Mouse (Mus musculus) heart, adult 2 months (tissue): ENCODE measurements around the gene Shisa8. TPM values are rescaled to one million over a fixed set of nuclear protein-coding genes. Genes with fewer than 3 reads are reported as not detected.

Experiments
- DNase-seq, 2 experiments: peaks; one replicate each; pipeline ENCODE4 v3.0.0; 2021
- H3K27ac ChIP-seq: fragments of 200-600 bp; 2 replicates; pipeline ENCODE4 v1.8.1; 2022
- H3K27me3 ChIP-seq: fragments of 200-500 bp; 2 replicates; pipeline ENCODE4 v1.6.1; 2012; ENCODE audit warnings: mild to moderate bottlenecking, low read length, inconsistent platforms, mixed read lengths; ENCODE audit not compliant: control insufficient read depth, insufficient read depth
- H3K36me3 ChIP-seq: fragments of 200-500 bp; 2 replicates; pipeline ENCODE4 v1.6.1; 2012; ENCODE audit warnings: low read length, inconsistent platforms; ENCODE audit not compliant: control insufficient read depth, insufficient read depth
- H3K4me1 ChIP-seq: fragments of 200-500 bp; 2 replicates; pipeline ENCODE4 v1.6.1; 2011; ENCODE audit warnings: low read length; ENCODE audit not compliant: control insufficient read depth, insufficient read depth
- H3K4me3 ChIP-seq: fragments of 200-600 bp; 2 replicates; pipeline ENCODE4 v1.8.1; 2022
- H3K79me2 ChIP-seq: fragments of 200-500 bp; replicated peaks from 2 replicates; pipeline ENCODE4 v1.6.1; 2012; ENCODE audit warnings: mild to moderate bottlenecking, inconsistent platforms, low read length, moderate library complexity, mixed read lengths; ENCODE audit not compliant: control insufficient read depth, insufficient read depth
- H3K9ac ChIP-seq: fragments of 200-500 bp; 2 replicates; pipeline ENCODE4 v1.6.1; 2012; ENCODE audit warnings: low read depth, mild to moderate bottlenecking, control low read depth, inconsistent platforms, low read length, mixed read lengths
- CTCF ChIP-seq: fragments of 200-600 bp; IDR thresholded peaks from 2 replicates; pipeline ENCODE4 v1.8.1; 2022; ENCODE audit warnings: antibody characterized with exemption, mild to moderate bottlenecking, moderate library complexity
- EP300 ChIP-seq: fragments of 200-500 bp; IDR thresholded peaks from 2 replicates; pipeline ENCODE4 v1.6.1; 2011; ENCODE audit warnings: low read depth, low read length, control low read depth; ENCODE audit not compliant: insufficient read depth
- POLR2A ChIP-seq: fragments of 200-500 bp; IDR thresholded peaks from 2 replicates; pipeline ENCODE4 v1.6.1; 2011; ENCODE audit warnings: mild to moderate bottlenecking, low read depth, low read length, control low read depth; ENCODE audit not compliant: insufficient read depth
- WGBS: fragments of 180-500 bp; shearing (Covaris S2); methylation state at CpG from one replicate; pipeline ENCODE4 v1.1.7; 2018; 5-methylcytosine and 5-hydroxymethylcytosine counted together
- intact Hi-C: fragments of 180-260 bp; cut with DNase I; formaldehyde crosslinking; loops from one replicate; pipeline ENCODE4 v1.15.1; 2025
- long read RNA-seq: library from polyadenylated mRNA; stranded (forward); transcript quantifications from one replicate; pipeline ENCODE4 v2.0.0, GENCODE M21; 2021
- polyA plus RNA-seq: library from polyadenylated mRNA; depleted of rRNA; stranded (reverse); fragments of >200 nt; gene quantifications from 2 replicates; pipeline ENCODE4 v1.2.3, GENCODE M21; 2012; rRNA removed
- total RNA-seq, 2 experiments: library from RNA; stranded (reverse); gene quantifications; 2 replicates each; pipeline ENCODE4 v1.2.3; 2021

The Shisa8 gene
- total RNA-seq (under 1 TPM; 0.13 to 0.23 TPM), polyA plus RNA-seq (0.15 and 0.21 TPM in 2 replicates)
- long read RNA-seq = 0 reads

GRCm38 (mm10) chr15:82212752-82213063, at the start of gene Shisa8:
TSS of gene Shisa8 (minus strand) at chr15:82212815.
- no peak for DNase-seq
- no peaks in the 10 kb centered on the region for H3K79me2 ChIP-seq
- WGBS = under 1% methylated on average over 23 of the region's 34 CpGs
- H3K4me1 ChIP-seq = no peaks in the 10 kb centered on the region
- no peak within 1 kb of the TSS for H3K27ac ChIP-seq
- peak within 1 kb of the TSS; percentile 33 for H3K4me3 ChIP-seq
- H3K36me3 ChIP-seq = no peaks in the 10 kb centered on the region
- peaks cover 14% of the 10 kb centered on the region for H3K27me3 ChIP-seq
- no peak within 1 kb of the TSS; the same call in 1 of the 2 replicates for H3K9ac ChIP-seq
- TF ChIP-seq POLR2A (no peak), CTCF (no peak), EP300 (no peak)
- intact Hi-C loops = no loop called here

GRCm38 (mm10) chr15:82259510-82259909, 46.9 kb upstream of the Shisa8 start:
- intact Hi-C loops = no loop called here
- H3K27me3 ChIP-seq = no peaks in the 10 kb centered on the region; the same call in 1 of the 2 replicates
- H3K79me2 ChIP-seq = no peaks in the 10 kb centered on the region
- H3K27ac ChIP-seq = no peak overlapping the region
- H3K4me3 ChIP-seq = no peak overlapping the region
- peak; percentile 83 for TF ChIP-seq CTCF
- no peak for TF ChIP-seq POLR2A
- H3K9ac ChIP-seq = no peak overlapping the region
- H3K4me1 ChIP-seq = no peaks in the 10 kb centered on the region
- 12% methylated on average over 16 of the region's 16 CpGs for WGBS
- H3K36me3 ChIP-seq = no peaks in the 10 kb centered on the region
- DNase-seq = peak; percentile 36 to 47

GRCm38 (mm10) chr15:82255944-82256383, 43.3 kb upstream of the Shisa8 start:
- DNase-seq = no peak
- H3K9ac ChIP-seq = no peak overlapping the region
- TF ChIP-seq POLR2A = no peak
- TF ChIP-seq CTCF = no peak
- TF ChIP-seq EP300 = no peak
- H3K27me3 ChIP-seq = no peaks in the 10 kb centered on the region
- 22% methylated on average over 10 of the region's 10 CpGs for WGBS
- H3K79me2 ChIP-seq = no peaks in the 10 kb centered on the region
- intact Hi-C loops = no loop called here
- H3K27ac ChIP-seq = no peak overlapping the region
- H3K4me1 ChIP-seq = no peaks in the 10 kb centered on the region
- no peak overlapping the region for H3K4me3 ChIP-seq
- H3K36me3 ChIP-seq = no peaks in the 10 kb centered on the region

GRCm38 (mm10) chr15:82255248-82255647, 42.6 kb upstream of the Shisa8 start:
- Histone ChIP-seq H3K27me3 (no peaks in the 10 kb centered on the region), H3K36me3 (no peaks in the 10 kb centered on the region), H3K9ac (no peak overlapping the region), H3K4me3 (no peak overlapping the region), H3K27ac (no peak overlapping the region), H3K4me1 (no peaks in the 10 kb centered on the region), H3K79me2 (no peaks in the 10 kb centered on the region)
- intact Hi-C loops = no loop called here
- TF ChIP-seq POLR2A = no peak
- no peak for TF ChIP-seq EP300
- no peak for TF ChIP-seq CTCF
- 45% methylated on average over 4 of the region's 4 CpGs for WGBS
- no peak for DNase-seq

- H3K4me3 ChIP-seq = no peak within 1 kb of the TSS
- no peak for DNase-seq
- 66% methylated on average over 6 of the region's 6 CpGs for WGBS
- intact Hi-C loops = no loop called here
- H3K27ac ChIP-seq = no peak within 1 kb of the TSS
- no peak within 1 kb of the TSS for H3K9ac ChIP-seq
- H3K79me2 ChIP-seq = no peaks in the 10 kb centered on the region
- H3K36me3 ChIP-seq = no peaks in the 10 kb centered on the region
- H3K4me1 ChIP-seq = no peaks in the 10 kb centered on the region
- no peaks in the 10 kb centered on the region for H3K27me3 ChIP-seq
- TF ChIP-seq CTCF (no peak), POLR2A (no peak), EP300 (no peak)
Measured at GRCm38 (mm10) chr15:82252097-82252496, 39.5 kb upstream of the Shisa8 start, which contains the start of gene 1500009C09Rik. TSS of gene 1500009C09Rik (plus strand) at chr15:82252397.

- no peak for TF ChIP-seq EP300
- peak; percentile 48 for TF ChIP-seq CTCF
- no peak for TF ChIP-seq POLR2A
- Histone ChIP-seq H3K27ac (no peak overlapping the region), H3K36me3 (no peaks in the 10 kb centered on the region), H3K4me3 (no peak overlapping the region), H3K79me2 (no peaks in the 10 kb centered on the region), H3K9ac (no peak overlapping the region), H3K4me1 (no peaks in the 10 kb centered on the region), H3K27me3 (no peaks in the 10 kb centered on the region)
- DNase-seq = no peak
- intact Hi-C loops = no loop called here
- 94% methylated on average over 3 of the region's 3 CpGs for WGBS
Measured at GRCm38 (mm10) chr15:82251579-82251978, 39.0 kb upstream of the Shisa8 start.
